Mouse (Mus musculus) hindbrain, embryonic 13.5 days (tissue): ENCODE results near the gene Mfsd2a. TPM values are rescaled to one million over a fixed set of nuclear protein-coding genes. Genes with fewer than 3 reads are reported as not detected.

Experiments
- ATAC-seq: fragments of 200-750 bp; cut with Nextera tagmentation; 2 replicates; pipeline ENCODE4 v1.8.0; 2017; ENCODE audit warnings: moderate TSS enrichment; ENCODE audit not compliant: low FRiP score
- H3K27ac ChIP-seq: fragments of 300-500 bp; sonication (generic); 2 replicates; pipeline ENCODE4 v1.5.1; 2015; ENCODE audit warnings: inconsistent platforms, mild to moderate bottlenecking, moderate library complexity
- H3K27me3 ChIP-seq: fragments of 300-500 bp; sonication (generic); 2 replicates; pipeline ENCODE4 v1.6.1; 2015; ENCODE audit warnings: mild to moderate bottlenecking, inconsistent platforms
- H3K36me3 ChIP-seq: fragments of 300-500 bp; sonication (generic); 2 replicates; pipeline ENCODE4 v1.6.1; 2015; ENCODE audit warnings: mild to moderate bottlenecking, inconsistent platforms
- H3K4me1 ChIP-seq: fragments of 300-500 bp; sonication (generic); replicated peaks from 2 replicates; pipeline ENCODE4 v1.6.1; 2015; ENCODE audit warnings: inconsistent platforms
- H3K4me2 ChIP-seq: fragments of 300-500 bp; sonication (generic); 2 replicates; pipeline ENCODE4 v1.6.1; 2015; ENCODE audit warnings: inconsistent platforms, mild to moderate bottlenecking, moderate library complexity
- H3K4me3 ChIP-seq: fragments of 300-500 bp; sonication (generic); 2 replicates; pipeline ENCODE4 v1.5.1; 2015; ENCODE audit warnings: mild to moderate bottlenecking, inconsistent platforms
- H3K9ac ChIP-seq: fragments of 300-500 bp; sonication (generic); 2 replicates; pipeline ENCODE4 v1.6.1; 2015; ENCODE audit warnings: mild to moderate bottlenecking, inconsistent platforms
- H3K9me3 ChIP-seq: fragments of 300-500 bp; sonication (generic); 2 replicates; pipeline ENCODE4 v1.6.1; 2016; ENCODE audit warnings: inconsistent platforms
- WGBS: fragments of 180-500 bp; shearing (Covaris S2); methylation state at CpG from one replicate; pipeline ENCODE4 v1.1.7; 2015; 5-methylcytosine and 5-hydroxymethylcytosine counted together
- polyA plus RNA-seq: library from polyadenylated mRNA; unstranded; fragments of >200 nt; fragmentation: Nextera tagmentation; extraction: Ambion mirVana; gene quantifications from 2 replicates; pipeline ENCODE4 v1.2.1, GENCODE M21; 2015

Gene Mfsd2a
- polyA plus RNA-seq, 1 experiment from 2014 or later = 36.7 TPM

DNA sequence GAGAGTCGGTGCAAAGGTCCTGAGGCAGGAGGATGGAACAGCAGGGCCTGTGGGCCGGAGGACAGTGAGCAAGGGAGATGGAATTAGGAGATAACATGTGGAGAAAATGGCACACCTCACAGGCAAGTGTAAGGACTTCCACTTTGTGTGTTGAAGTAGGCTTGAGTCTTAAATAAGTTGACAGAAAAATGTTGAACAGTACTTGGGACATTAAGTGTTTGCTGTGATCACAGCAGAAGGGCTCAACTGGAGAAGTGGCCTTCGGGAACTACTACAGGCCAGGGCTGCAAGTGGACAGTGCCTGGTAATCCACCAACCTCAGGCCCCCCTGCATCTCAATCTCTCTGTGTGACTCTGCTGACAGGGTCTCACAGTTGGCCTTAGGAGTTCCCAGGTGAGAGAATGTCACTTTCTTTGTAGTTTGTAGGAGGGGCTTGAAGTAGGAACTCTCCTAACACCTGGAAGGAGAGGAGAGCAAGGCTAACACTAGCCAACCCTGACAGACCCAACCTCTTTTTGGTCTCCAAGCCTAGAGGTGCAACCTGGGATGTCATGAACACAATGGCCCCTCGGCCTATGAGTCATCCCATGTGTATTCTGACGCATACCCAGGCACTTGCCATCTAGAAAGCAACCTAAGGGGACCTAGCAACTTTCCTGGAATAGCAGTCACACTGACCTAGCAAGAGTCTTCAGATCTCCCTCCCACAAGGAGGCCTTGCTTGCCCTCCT lies 6.1 kb downstream of the Mfsd2a start:
- Histone ChIP-seq H3K27me3 (no peaks in the 10 kb centered on the region), H3K4me3 (peak overlapping the region; percentile 33), H3K4me1 (peaks cover 34% of the 10 kb centered on the region), H3K27ac (peak overlapping the region; percentile 89), H3K9ac (peak overlapping the region; percentile 70), H3K9me3 (no peaks in the 10 kb centered on the region), H3K36me3 (peaks cover 14% of the 10 kb centered on the region), H3K4me2 (peak overlapping the region; percentile 56)
- ATAC-seq = peak; percentile 45
- 59% methylated on average over 5 of the region's 5 CpGs for WGBS

DNA sequence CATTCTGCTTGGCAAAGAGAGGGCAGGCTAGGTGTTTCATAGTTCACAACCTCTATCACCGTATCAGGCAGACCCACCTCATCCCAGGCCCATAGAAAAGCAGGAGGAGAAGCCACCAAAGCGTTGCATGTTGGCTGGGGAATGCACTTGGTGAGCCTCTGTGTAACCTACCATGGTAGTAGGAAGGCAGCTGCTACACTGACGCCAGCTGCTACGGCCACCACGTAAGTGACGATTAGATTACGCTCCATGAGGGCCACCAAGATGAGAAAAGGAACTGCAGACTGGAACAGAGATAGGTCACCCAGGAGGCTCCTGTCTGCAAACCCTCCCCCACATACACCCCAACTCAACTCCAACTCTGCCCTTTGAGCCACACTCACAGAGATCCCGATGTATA lies 11.9 kb downstream of the Mfsd2a start:
- H3K27me3 ChIP-seq = no peaks in the 10 kb centered on the region
- no peak overlapping the region for H3K9ac ChIP-seq
- no peak for ATAC-seq
- 92% methylated on average over 8 of the region's 8 CpGs for WGBS
- H3K4me3 ChIP-seq = no peak overlapping the region
- H3K9me3 ChIP-seq = no peaks in the 10 kb centered on the region
- no peak overlapping the region for H3K27ac ChIP-seq
- H3K4me1 ChIP-seq = no peaks in the 10 kb centered on the region
- H3K4me2 ChIP-seq = no peak overlapping the region
- peaks cover 28% of the 10 kb centered on the region for H3K36me3 ChIP-seq

DNA sequence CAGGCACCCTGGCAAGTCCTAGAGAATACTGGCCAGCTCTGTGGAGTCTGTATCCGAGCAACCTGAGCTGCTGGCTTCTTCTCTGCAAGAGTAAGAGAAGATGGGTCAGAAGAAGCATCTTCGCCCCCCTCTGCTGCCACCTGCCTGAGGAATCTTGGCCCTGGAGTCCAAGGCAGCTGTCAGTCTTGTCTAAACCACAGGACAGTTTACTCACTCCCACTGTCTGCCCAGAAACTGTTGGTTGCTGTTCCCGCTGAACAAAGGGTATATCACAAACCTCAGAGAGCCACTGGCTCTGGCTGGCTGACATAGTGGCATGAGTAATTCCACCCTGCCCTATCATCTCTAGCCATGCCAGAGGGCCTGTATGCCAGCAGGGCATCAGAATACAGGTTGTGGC lies 13.8 kb downstream of the Mfsd2a start:
- no peaks in the 10 kb centered on the region for H3K9me3 ChIP-seq
- no peak overlapping the region for H3K27ac ChIP-seq
- no peak overlapping the region for H3K4me2 ChIP-seq
- H3K4me1 ChIP-seq = no peaks in the 10 kb centered on the region
- H3K4me3 ChIP-seq = no peak overlapping the region
- H3K36me3 ChIP-seq = peaks cover 28% of the 10 kb centered on the region
- whole genome bisulfite sequencing = 86% methylated on average over 3 of the region's 3 CpGs
- H3K27me3 ChIP-seq = no peaks in the 10 kb centered on the region
- H3K9ac ChIP-seq = no peak overlapping the region
- no peak for ATAC-seq

DNA sequence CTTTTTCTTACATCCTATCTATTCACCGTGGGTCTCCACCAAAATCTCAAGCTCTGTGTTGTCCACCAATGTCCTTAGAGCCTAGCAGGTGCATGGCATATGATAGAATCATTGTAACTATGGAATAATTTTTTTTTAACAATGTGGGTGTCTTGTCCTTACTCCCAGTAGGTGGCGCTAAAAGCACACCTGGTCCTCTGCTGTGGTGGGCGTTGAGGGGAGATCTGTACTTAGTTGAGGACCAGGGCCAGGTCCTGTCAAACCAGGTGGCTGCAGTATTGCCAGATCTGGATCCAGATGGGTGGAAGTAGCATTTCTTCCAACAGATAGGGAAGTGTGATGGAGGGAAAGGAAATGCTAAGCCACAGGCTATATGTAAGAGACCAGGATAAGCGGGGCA lies 16.6 kb downstream of the Mfsd2a start:
- H3K27ac ChIP-seq = no peak overlapping the region
- H3K9me3 ChIP-seq = no peaks in the 10 kb centered on the region
- H3K9ac ChIP-seq = no peak overlapping the region
- H3K4me1 ChIP-seq = no peaks in the 10 kb centered on the region
- H3K4me2 ChIP-seq = no peak overlapping the region
- ATAC-seq = no peak
- no peaks in the 10 kb centered on the region for H3K27me3 ChIP-seq
- H3K4me3 ChIP-seq = no peak overlapping the region
- peaks cover 12% of the 10 kb centered on the region for H3K36me3 ChIP-seq
- 28% methylated on average over 4 of the region's 4 CpGs for whole genome bisulfite sequencing

DNA sequence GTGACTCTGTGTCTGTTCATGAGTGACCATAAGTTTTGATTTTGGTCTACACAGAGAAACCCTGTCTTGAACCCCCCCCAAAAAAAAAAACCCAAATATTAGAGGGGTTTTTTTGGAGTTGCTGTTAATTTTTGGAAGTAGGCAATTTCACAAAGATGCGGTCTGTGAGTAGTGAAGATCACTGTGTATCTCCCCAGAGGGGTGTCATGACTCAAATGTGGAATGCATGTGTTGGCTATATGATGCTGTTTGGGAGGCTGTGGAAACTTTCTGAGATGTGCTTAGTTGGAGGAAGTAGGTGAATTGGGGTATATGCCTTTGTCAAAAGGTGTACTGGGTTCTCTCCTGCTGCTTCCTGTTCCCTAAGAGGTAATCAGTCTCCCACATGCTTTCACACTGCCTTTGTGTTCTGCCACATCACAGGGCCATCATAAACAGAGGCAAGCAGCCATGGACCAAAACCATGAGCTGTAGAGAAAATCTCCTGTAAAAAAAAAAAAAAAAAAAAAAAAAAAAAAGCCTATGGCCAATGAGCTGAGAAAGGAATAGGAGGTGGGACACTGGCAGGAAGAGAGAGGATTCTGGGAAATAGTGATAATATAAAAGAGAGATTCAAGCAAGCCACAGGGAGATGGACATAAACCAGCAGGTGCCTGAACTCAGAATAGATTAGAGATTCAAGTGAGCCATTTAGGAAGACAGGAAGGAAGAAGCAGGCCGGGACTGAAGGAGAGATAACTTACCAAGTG lies 21.8 kb downstream of the Mfsd2a start:
- no peak overlapping the region for H3K9ac ChIP-seq
- H3K27me3 ChIP-seq = no peaks in the 10 kb centered on the region
- no peaks in the 10 kb centered on the region for H3K36me3 ChIP-seq
- WGBS = 87% methylated on average over 2 of the region's 2 CpGs
- H3K4me3 ChIP-seq = no peak overlapping the region
- H3K9me3 ChIP-seq = no peaks in the 10 kb centered on the region
- no peak for ATAC-seq
- no peaks in the 10 kb centered on the region for H3K4me1 ChIP-seq
- H3K4me2 ChIP-seq = no peak overlapping the region
- H3K27ac ChIP-seq = no peak overlapping the region

DNA sequence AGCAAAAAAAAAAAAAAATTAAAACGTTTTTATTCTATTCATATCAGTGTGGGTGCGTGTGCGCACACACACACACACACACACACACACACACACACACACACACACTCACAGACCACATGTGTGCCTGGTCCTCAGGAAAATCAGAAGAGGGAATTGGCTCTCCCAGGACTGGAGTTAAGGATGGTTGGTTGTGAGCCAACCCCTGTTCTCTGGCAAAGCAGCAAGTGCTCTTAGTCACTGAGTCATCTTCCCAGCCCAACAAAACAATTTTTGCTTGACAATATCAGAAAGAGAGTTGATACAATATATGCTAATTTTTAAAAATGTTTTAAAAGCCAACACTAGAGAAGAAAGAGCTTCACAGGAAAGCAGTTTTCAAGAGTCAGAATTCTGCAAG lies 23.5 kb downstream of the Mfsd2a start:
- WGBS = 100% methylated on average over 3 of the region's 3 CpGs
- H3K27me3 ChIP-seq = no peaks in the 10 kb centered on the region
- no peak for ATAC-seq
- H3K27ac ChIP-seq = no peak overlapping the region
- no peak overlapping the region for H3K4me3 ChIP-seq
- no peak overlapping the region for H3K9ac ChIP-seq
- no peaks in the 10 kb centered on the region for H3K36me3 ChIP-seq
- no peak overlapping the region for H3K4me2 ChIP-seq
- no peaks in the 10 kb centered on the region for H3K9me3 ChIP-seq
- no peaks in the 10 kb centered on the region for H3K4me1 ChIP-seq

DNA sequence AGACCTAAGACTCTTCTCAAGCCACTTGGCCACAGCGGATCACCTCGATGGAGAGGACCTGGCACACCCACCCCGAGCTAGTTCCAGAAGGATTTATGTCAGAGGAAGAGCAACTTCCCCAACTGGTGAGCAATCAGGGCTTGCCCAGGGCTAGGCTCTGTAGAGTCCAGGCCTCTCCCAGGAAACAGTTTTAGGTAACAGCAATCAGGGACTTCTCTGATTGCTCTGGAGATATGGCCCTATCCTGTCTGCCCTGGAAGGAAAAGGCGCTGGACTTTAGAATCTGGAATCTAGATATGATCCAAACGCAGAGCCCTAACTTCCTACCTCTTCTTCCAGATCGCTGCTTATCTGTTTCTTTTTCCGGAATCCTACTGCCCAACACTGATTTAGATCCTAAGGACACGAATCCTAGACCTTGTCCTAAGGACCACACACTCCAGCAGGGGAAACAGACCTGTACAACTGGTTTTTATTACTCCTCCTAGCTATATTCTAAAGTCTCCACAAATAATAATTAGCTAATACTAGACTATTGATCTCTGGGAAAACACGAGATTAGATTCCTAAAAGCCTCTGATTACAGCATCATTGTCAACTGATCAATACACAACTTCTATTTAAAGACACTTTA lies 25.4 kb downstream of the Mfsd2a start:
- no peak for ATAC-seq
- Histone ChIP-seq H3K4me1 (no peaks in the 10 kb centered on the region), H3K9ac (no peak overlapping the region), H3K27ac (no peak overlapping the region), H3K36me3 (no peaks in the 10 kb centered on the region), H3K4me3 (no peak overlapping the region), H3K9me3 (no peaks in the 10 kb centered on the region), H3K4me2 (no peak overlapping the region), H3K27me3 (no peaks in the 10 kb centered on the region)
- 88% methylated on average over 9 of the region's 9 CpGs for WGBS

DNA sequence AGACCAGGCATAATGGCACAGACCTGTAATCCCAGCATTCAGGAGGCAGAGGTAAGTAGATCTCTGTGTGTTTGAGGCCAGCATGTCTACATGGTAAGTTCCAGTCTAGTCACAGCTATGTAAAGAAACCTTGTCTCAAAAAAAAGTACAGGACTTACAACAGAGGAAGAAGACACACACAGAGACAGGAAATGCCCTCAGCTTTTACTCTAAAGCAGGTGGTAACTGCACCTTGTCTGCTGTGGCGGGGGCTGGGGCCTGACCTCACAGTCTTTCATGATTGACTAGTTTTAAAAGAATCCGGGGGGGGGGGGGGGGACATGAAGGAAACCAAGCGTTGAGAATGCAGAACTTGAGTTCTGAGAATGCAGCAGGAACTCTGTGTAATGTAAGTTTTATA lies 27.1 kb downstream of the Mfsd2a start:
- H3K4me1 ChIP-seq = no peaks in the 10 kb centered on the region
- no peak overlapping the region for H3K4me3 ChIP-seq
- H3K27me3 ChIP-seq = no peaks in the 10 kb centered on the region
- H3K9me3 ChIP-seq = no peaks in the 10 kb centered on the region
- no peak for ATAC-seq
- no peak overlapping the region for H3K9ac ChIP-seq
- H3K36me3 ChIP-seq = no peaks in the 10 kb centered on the region
- no peak overlapping the region for H3K27ac ChIP-seq
- 49% methylated on average over 3 of the region's 3 CpGs for WGBS
- H3K4me2 ChIP-seq = no peak overlapping the region

DNA sequence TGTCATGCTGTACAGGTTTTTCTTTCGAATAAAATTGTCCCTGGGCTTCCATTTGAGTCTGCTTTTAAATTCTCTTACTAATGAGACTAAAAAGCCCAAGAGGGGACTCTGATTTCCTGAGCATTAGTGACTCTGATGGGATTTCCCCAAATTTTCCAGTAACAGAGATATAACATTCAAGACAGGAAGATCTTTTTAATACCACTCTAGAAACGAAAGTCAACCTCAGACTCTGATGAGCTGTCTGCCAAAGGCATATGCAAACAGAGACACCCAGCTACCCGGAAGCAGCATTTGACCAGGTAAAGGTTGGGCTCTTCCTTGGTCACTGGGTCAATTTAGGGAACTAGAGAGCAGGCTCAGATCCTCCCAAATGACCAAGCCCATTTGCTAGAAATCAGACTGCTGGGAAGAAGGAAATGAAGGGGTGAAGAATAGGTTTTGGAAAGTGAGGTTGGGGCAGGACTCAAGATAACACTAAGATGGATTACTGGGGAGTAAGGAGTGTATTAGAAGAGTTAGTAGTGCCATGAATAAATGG lies 27.9 kb downstream of the Mfsd2a start:
- 79% methylated on average over 3 of the region's 3 CpGs for WGBS
- Histone ChIP-seq H3K27ac (no peak overlapping the region), H3K9ac (no peak overlapping the region), H3K9me3 (no peaks in the 10 kb centered on the region), H3K4me2 (no peak overlapping the region), H3K36me3 (no peaks in the 10 kb centered on the region), H3K4me3 (no peak overlapping the region), H3K27me3 (no peaks in the 10 kb centered on the region), H3K4me1 (no peaks in the 10 kb centered on the region)
- no peak for ATAC-seq

DNA sequence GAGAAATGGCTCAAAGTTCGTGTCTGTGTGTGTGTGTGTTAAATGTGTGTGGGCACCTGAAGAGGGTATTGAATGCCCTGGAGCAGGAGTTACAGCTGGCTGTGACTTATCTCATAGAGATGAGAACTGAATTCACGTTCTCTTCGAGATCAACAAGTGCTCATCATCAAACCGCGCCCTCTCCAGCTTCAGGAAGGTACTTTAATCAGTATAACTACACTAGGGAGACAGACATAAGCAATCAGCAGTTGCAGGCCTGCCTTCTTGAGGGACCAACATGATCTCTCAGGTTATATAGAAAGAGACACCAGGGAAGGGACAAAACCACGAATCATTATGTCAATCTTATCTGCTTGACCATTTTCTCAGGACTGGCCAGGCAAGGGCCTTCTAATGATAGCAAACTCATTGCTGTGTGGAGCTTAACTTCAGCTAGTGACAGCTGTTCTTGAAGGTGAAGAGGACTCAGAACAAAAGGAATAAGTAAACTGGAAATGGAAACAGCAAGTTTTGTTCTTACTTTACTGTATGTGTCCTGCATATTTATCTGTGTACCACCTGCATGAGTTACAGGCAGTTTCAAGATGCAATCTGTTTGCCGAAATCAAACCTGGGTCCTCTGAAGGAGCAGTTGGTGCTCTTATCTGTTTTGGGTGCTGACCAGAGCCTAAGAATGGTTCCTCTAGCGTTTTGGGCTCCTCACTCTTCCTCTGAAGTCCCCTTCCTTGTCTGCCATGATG lies 28.6 kb downstream of the Mfsd2a start:
- WGBS = 79% methylated on average over 8 of the region's 8 CpGs

DNA sequence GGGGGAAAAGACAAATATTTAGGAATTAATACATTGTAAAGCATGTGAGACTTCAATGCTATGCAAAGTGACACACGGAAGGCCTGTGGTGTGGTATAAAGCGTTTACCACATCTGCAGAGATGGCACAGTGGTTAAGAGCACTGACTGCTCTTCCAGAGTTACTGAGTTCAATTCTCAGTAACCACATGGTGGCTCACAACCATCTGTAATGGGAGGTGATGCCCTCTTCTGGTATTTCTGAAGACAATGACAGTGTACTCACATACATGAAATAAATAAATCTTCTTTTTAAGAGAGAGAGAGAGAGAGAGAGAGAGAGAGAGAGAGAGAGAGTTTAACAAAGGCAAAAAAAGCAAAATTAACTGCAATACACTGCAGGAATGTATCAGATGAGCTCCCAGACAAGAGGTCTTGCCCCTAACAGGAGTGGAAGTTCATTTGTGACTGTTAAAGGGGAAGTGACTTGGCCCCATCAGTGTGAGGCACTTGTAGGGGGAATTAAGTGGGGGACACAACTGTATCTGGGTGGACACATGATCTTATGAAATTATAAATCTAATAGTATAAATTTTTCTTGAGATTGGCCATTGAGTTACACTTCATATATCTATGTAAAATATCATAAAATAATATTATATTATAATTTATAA lies 29.9 kb downstream of the Mfsd2a start:
- WGBS = 89% methylated on average over 2 of the region's 2 CpGs
- Histone ChIP-seq H3K9ac (no peak overlapping the region), H3K36me3 (no peaks in the 10 kb centered on the region), H3K9me3 (no peaks in the 10 kb centered on the region), H3K4me3 (no peak overlapping the region), H3K4me1 (no peaks in the 10 kb centered on the region), H3K27me3 (no peaks in the 10 kb centered on the region), H3K4me2 (no peak overlapping the region), H3K27ac (no peak overlapping the region)
- no peak for ATAC-seq

More for the DNA sequence above, 28.6 kb downstream of the Mfsd2a start:
- no peak for ATAC-seq
- no peaks in the 10 kb centered on the region for H3K4me1 ChIP-seq
- no peaks in the 10 kb centered on the region for H3K36me3 ChIP-seq
- H3K27ac ChIP-seq = no peak overlapping the region
- H3K9me3 ChIP-seq = no peaks in the 10 kb centered on the region
- no peak overlapping the region for H3K4me2 ChIP-seq
- no peak overlapping the region for H3K4me3 ChIP-seq
- H3K27me3 ChIP-seq = no peaks in the 10 kb centered on the region
- H3K9ac ChIP-seq = no peak overlapping the region
